Mouse (Mus musculus) heart, adult 8-10 months (tissue): ENCODE measurements around the gene Filip1. TPM values are rescaled to one million over a fixed set of nuclear protein-coding genes. Genes with fewer than 3 reads are reported as not detected.

Experiments
- DNase-seq: peaks from one replicate; pipeline ENCODE4 v3.0.0; 2022; ENCODE audit warnings: low spot score
- total RNA-seq, 4 experiments: library from RNA; stranded (reverse); gene quantifications; 2 replicates each; pipeline ENCODE4 v1.2.4; 2022

The Filip1 gene
- total RNA-seq, 4 experiments from 2014 or later: 107 to 134 (median 116) TPM

DNA sequence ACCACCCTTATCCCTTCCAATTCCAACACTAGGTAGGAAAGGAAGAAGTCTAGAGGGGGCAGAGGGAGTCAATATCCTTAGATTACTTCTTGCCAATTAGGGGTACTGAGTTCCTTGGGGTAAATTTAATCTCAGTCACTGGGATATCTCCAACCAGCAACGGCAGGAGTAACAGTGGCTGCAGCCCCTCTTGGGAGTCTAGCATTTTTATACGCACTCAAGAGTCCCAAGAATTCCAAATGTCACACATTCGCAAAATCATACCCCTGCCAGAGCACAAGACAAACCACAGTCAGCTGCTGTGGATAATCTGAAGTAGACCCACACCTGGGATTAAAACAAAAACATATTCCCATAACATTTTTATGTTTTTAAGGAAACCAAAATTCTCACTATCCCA, 102.5 kb downstream of the Filip1 start:
- DNase-seq: no peak

DNA sequence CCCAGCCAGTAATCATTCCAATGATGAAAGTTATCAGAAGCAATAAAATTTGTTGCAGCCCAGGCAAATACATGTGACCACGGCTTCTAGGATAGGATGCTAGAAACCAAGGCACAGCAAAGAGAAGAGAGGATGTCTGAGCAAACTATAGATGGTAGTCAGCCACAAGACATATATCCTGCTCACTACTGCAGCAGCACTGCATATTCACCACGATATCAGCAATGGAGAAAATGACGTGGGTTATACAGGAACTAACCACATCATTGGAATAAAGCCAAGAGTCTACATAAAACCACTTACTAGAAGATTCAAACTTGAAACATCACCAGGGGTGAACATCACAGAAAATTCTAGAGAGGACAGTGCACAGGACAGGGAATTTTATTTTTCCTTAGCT, 113.8 kb downstream of the Filip1 start:
- no peak for DNase-seq

DNA sequence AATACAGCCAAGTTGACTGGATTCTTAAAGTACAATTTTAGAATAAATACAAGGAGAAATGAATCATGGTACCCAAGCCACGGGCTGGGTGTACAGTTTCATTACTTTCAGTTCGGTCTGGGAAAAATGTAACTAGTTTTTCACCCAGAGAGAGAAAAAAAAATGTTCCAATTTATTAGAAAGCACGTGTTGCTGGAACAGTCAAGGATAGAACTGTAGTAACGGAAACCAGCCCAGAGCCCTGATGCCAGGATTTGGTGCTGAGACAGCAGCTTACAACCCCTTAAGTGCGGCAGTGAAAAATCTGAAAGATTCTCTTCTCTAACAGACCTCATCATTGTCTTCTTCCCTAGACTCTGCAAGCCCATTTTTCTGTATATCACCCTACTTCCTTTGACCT, 118.0 kb downstream of the Filip1 start:
- no peak for DNase-seq

DNA sequence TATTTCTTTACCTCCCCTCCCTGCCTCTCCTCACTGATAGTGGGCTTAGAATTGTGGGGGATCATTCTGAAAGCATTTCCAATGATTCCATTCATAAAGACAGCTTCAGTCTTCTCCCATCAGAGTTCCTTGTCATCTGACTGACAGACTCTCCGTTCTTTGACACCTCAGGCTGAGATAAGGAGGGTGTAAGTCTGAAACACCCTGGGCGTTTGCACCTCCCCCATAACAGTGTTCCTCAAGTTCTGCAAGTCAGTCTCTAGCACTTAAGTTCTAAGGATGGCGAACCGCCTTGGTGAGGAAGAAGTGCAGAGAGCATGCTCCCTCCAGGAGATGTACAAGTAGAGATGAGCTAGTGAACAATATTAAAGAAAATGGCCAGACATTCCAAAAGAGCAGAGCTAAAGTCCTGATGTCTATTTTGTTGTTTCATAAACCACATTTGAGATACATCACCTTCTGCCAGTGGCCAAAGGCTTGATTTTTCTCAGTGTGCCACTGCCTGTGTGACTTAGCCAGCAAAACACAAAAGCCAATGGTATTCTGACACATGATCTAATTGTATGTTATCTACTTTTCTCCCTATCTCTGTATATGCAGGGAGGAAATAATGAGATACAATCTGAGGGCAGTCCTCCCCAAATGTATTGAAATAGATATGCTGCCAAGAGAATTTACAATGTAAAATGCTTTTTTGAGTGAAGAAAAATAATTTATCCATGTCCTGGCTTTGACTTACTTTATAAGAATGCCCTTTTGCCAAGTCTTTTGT, 118.6 kb downstream of the Filip1 start:
- no peak for DNase-seq

DNA sequence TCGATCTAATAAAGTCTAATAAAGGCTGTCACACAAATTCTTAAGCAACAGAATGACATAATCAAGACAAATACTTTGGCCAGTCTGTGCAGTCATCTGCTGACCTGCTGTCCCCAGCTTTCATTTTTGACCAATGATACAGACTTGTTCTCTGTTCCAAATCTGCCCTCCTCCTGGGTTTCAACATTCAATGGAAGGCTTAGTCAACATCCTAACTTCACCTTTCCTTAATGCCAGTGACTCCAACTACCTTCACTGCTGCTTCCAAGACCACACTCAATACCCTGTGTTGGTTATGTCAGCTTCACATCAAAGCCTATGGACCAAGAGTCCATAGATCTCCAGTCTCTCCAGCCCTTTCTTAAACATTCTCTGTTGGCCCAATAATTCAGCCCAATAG, 120.5 kb downstream of the Filip1 start:
- no peak for DNase-seq

DNA sequence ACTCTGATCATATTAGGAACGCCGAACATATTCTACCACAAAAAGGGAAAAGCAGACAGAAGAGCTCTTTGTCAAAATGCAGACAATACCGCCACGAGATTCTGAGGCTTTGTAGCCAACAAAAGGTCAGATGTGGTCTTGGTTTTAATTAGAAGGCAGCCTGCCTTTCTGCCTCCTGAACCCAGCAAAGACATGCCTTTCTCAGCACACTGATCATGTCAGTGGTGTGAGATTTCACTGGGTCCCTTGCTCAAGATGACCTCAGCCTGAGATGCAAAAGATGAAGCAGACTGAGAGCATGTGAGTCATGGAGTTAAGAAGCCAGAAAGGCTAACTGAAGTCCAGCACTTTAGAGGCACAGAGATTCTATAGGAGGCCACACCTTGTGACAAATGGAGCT, 122.2 kb downstream of the Filip1 start:
- DNase-seq: no peak

DNA sequence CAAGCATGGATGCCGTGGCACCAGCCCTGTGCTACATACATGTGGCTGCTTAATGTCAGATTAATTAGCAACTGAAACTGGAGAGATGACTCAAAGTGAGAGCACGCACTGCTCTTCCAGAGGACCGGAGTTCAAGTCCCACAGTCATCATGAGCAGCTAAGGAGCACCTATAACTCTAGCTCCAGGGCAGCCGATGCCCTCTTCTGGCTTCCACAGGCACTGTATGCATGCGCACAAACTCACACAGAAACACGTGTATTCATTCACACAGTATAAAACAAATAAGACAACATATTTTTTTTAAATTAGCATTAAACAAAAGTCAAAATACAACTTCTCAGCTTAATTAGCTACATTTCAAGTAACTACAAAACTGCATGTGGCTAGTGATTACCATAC, 123.5 kb downstream of the Filip1 start:
- no peak for DNase-seq

DNA sequence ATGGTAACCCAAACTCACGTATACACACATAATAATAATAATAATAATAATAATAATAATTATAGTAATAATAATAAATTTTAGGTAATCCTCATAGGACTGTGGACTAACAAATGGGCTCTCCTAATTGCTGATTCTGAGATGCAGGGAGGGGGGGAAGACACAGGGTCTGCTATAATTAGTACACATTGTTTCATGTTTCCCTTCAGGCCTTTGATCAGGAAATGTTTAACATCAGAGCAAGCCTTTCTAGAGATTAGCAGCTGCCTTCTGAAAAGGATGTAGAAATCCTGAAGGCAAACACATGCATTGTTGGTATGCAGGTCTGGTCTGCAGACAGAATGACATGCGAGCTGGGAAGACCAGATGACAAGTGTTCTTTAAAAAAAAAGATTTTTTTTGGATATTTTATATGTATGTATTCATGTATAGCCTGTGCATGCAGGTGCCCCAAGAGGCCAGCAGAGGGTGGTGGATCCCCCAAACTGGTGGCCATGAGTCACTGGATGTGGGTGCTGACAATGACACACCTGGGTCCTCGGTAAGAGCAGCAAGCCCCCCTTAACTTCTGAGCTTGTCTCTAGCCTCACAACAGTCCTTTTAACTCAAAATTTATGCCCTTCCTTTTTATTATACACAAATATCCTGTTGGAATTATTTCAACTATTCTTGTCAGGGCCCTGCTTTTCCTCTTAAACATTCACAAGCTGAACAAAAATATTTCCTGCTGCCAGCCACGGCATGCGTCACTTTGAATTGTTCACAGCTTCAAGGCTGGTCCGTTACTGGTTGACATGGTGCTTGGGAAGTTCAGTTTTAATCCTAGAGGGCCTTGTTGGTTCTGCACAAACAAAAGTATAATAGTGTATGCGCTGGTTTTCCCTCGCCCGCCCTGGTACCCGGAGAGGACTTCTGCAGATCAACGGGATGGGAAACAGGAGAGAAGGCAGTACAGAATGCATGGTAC, 127.1 kb downstream of the Filip1 start:
- no peak for DNase-seq

DNA sequence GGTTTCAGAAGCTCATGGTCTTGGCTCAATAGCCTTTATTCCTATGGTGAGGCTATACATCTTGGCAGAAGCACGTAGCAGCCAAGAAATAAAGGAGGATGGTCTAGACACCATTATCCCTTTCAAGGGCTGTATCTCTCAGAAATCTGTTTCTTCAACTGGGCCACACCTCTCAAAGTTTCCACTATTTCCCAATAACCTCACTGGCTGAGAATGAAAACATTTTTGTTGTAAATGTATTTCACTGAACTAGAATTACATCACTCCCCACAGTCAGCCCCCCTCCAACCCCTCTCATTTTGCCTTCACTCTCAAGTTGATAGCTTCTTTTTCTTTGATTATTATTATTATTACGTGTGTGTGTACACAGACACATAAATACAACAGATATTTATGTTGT, 129.5 kb downstream of the Filip1 start:
- no peak for DNase-seq

DNA sequence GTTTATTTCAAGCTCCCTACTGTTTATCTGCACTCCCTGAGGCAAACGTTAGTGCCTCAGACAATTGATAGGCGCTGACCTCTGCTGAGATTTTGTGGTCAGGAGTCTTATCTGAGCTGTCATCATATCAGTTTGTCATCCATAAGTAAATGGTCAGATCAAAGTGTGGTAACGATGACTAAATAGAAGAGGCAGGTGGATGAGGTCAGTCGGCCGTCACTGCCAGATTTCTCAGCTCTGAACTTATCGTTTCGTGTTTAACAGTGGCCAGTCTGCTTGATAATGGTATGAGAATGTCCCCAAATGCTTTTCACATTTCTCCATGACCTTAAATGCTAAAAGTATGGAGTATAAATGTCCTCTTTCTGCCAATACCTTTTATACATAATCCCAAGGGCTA, 132.6 kb downstream of the Filip1 start:
- no peak for DNase-seq

DNA sequence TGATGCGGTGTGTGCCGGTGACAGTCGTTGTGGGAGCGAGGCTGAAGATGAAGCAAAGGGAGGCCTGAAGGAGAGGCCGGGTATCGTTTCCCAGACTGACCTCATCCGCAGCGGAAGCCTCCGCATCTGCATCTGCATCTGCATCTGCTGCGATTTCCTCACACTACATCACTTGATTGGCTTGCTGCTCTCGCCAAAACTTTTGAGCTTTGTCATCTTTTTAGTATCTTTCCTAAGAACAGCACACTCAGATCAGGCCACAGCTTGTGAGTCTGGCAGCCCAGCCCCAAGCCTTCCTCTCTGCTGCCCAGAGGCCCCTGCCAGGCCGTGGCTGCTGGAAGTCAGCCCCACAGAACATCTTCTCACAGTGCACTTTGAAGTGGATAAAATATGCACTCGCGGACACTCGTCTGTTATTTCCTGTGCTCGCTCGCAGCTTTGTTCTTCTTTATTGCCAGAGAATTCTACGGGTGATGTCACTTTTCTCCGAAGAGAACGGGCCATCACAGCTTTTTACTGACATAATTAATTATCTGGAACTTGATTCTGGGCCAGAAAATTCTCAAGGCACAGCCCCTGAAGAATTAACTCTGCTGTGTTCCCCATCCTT, 137.0 kb downstream of the Filip1 start:
- peak; percentile 50 for DNase-seq

DNA sequence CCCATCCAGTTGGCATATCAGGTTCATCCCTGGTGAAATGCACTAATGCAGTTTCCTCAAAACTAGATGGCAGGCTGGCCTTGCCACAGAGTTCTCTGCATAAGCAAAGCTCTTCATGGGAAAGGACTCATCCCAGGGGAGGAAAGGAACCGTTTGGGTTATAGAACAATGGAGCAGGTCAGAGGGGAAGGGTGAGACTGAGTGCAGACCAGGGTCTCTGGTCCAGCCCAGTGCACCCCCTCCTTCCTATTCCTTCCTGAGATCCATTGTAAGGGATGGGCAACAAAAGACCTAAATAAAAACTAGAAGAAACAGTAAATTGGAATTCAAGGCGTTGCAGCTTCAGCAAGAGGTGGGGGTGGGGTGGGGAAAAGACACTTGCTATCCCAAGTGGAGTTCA, 140.1 kb downstream of the Filip1 start:
- no peak for DNase-seq

DNA sequence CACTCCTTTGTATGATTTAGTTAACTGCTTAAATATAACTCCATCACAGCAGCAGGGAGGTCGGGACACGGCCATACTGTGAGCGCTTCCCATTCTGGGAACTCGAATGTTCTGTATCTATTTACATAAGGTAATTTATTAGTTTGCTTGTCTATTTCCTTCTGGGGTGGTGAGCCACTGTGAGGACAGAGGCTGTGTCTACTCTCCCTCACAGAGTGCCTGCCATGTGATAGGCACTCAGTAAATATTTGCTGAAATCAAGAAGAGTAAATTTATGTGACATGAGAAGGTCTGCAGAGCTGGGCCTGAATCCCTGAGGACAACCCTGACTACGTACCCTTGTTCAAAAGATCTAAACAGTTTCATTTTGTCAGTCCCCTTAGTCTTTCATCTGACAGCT, 143.1 kb downstream of the Filip1 start:
- DNase-seq: no peak

DNA sequence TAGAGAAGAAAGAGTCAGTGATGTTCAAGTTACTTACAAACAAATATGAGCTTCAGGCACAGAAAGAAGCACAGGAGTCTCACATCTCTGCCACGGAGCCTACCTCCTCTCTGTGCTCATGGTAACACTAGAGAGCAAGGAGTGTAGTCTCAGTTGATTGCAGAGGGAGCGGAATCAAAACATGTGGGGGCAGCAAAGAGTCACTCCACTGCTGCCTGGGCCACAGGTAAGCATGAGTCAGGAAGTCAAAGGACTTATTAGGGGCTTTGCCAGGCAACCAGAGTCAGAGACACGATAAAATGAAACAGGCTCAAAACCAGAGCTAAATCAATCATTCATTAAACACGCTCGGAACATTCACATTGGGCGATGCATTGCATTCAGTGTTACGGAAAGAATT, 146.7 kb downstream of the Filip1 start:
- no peak for DNase-seq

DNA sequence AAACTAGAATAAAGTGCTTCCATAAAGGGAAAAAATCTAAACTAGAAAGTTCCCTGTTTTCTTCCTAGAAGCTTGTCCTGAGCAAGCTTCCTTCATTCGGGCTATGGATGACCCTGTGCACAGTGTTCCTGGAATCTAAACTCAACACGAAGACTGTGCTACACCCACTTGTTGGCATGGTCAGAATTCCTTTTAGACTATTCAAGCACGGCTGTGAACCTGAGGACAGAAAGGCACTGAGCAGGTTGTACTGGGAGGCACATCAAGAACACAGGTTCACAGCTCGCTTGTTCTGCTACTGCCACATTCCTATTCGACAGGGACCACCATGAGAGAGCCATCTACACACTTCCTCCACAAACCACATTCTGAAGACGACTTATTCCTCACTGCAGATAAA, 150.1 kb downstream of the Filip1 start:
- no peak for DNase-seq

DNA sequence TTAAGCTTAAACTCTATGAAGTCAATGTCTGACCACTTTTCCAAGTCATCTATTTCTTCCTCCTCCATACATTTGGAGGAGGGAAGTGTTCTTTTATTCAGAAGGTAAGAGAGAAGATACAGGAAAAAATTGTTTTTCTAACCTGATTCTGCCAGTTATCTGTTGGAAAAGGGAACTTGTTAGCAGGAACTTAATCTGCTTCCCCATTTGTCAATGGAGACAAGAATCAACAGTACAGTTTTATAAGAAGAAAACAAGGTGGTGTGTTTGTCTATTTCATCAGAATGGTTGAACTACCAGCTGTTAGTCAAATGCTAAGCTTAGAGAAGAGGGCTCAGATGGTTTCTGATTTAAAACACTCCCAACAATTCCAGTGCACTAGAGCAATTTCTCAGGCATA, 165.6 kb downstream of the Filip1 start:
- no peak for DNase-seq

DNA sequence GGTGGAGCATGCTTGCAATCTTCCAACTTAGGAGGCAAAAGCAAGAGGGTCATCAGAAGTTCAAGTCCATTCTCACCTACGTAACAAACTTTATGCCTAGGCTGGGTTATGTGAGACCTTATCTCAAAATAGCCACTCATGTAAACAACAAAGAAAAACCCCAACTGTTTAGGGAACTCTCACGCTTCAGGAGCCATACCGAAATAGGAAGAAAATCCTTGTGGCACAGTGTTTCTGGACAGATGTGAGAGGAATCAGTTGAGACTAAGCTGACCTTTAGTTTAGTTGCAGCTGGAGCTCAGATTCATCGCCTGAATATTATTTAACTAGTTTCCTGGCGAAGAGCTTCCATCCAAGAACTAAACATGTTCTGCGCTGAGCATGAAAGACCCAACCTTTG, 170.0 kb downstream of the Filip1 start:
- no peak for DNase-seq

DNA sequence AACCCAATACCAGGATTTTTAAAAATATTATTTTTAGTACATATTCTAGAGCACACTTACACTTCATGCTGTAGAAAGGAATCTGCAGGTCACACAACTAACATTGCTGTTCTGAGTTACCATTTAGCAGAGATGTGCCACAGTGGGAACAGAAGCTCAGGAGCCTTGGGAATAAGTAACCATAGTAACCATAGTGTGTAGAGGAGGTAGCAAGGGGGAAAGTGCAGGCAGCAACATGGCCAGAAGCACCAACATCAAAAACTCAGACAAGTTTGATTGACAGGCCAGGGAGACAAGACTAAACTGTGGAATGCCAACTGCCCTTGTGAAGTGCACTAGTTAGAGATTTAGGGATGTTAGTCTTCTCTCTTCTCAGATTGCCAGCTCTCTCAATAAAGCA, 170.6 kb downstream of the Filip1 start:
- no peak for DNase-seq

DNA sequence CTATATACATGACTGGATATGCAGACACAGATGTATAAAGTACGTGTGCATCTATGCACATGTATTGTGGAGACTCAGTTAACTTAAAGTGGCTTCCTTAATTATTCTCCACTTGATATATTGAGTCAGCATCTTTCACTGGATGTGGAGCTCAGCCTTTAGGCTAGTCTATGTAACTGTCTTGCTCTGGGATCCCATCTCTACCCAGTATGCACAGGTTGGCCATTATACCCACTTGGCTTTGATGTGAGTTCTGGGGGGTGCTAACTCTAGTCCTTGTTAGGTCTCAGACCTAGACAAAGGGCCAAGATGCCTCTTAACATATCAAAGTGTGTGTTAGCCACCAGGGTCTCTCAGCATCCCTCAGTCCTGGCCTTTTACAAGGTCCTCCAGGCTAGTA, 181.4 kb downstream of the Filip1 start:
- no peak for DNase-seq

DNA sequence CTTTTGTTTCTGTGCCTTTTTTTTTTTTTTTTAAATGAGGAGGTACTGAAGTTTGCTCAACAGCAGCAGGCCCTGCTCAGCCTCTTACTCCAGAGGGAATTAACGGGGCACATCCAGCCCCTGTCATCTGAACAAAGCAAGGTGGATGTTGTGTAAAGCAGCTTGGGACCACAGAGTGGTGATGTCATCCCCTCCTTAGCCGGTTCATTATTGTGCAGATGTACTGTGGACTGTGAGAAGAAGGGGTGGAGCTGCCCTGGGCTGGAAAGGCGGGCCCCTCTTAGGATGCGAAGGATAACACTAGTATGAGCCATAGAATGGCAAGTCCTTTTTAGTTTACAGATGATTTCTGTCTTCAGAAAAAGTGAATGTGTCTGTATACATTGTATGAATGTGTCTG, 181.8 kb downstream of the Filip1 start:
- no peak for DNase-seq

DNA sequence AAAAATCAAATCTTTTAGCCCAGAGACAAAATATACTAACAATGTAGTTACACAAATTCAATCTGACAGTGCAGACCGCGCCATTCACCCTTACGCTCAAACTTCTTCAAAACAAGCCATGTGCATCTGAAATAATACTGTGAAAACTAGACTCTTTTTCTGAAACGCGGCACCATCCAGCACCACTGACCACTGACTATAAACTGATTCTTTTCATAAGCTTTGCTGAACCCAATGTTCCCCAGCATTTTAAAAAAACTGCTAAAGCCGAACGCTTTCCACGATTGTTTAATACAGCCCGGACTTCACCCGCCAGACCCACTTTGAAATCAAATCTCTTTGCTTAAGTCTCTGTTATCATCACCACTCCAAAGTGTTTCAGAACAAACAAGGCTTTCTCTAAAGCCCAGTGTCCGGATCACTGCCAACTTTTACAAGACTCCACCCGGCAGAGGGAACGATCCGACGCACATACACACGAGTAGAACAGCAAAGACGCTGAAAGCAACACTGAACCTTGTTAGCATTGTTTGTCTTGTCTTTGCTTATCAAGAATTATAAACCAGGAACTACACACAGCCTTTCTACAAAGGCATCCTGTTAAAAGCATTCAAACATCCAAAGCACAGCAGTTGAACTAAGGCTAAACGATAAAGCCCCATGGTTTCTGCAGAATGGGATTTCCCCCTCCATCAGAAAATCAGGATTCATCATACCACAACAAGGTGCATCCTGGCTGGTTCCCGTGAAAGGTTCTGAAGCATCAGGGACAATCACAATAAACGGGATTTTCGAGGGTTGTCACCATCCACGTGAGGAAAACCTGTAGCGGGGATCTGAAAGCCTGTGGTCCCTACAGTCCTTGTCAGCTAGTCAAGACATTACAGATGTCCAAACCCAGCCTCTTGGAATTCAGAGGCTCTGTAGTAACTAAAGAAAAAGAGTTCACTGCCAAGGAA, 182.5 kb downstream of the Filip1 start:
- DNase-seq: peak; percentile 16
